Mouse (Mus musculus) adrenal gland, adult (tissue): ENCODE measurements around the gene Gm17087.
A peak's percentile ranks its signal among the peaks of the same experiment; 100 is the strongest.

ENCODE experiments used
- DNase-seq, 2 experiments: peaks; one replicate each; pipeline ENCODE4 v3.0.0; 2022 to 2023; ENCODE audit warnings: low spot score in 1 of 2; ENCODE audit not compliant: inconsistent age in 2 of 2

The Gm17087 gene

DNA sequence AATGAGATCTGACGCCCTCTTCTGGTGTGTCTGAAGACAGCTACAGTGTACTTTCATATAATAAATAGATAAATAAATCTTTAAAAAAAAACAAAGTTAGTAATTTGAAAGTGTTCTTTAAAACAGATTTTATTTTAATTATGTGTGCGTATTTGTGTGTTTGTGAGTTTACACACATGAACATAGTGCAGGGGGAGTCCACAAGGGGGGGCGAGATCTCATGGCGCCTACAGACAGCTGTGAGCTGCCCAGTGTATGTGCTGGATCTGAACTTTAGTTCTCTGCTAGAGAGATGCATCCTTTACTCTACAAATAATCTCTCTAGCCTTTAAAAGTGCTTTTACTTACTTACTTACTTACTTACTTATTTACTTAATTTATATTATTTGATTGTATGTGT is 18.0 kb downstream of the Gm17087 start:
- DNase-seq = no peak

DNA sequence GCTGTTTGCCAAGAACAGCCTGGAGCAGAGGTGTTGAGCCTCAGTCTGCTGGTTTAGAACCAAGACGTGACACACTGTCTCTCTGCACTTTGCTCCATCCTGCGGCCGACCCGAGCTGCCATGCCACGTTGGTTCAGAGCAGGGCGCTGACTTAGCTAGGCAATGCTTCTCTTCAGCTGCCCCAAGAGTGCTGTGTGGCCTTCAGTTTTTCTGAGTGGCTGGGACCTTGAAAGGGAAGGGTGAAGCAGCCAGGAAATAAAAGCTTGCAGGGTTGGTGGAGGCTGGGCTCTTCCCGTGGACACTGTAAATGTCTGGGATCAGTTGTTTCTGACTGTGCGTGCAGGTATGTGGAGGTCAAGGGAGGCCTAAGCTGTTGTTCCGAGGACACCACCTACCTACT is 20.4 kb downstream of the Gm17087 start:
- peak; percentile 76 to 84 for DNase-seq

DNA sequence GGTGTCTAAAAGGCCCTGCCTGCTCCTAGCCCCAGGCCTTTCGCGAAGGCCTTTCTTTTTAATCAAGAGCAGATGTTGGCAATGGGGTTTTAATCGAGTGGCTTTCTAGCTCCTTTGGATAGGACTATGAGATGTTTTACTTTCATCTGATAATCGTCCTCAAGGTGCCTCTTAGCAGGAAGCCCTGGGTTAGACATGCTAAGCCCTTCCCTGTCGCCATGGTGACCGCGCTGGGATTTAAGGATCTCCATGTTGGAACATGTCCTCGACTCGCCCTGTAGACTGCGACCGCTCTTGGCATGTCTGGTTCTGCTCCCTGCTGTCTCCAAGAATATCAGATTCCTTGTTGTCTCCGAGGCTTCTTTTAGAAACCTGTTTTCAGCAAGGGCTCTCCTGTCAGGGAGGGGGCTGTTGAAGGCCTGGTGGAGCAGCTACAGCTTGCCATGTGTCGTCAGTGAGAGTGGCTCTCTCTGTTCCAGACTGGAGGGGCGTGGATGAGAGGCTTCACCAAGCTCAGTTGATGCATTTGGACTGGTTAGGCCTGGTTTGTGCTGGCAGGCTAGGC is 24.7 kb downstream of the Gm17087 start:
- no peak for DNase-seq

DNA sequence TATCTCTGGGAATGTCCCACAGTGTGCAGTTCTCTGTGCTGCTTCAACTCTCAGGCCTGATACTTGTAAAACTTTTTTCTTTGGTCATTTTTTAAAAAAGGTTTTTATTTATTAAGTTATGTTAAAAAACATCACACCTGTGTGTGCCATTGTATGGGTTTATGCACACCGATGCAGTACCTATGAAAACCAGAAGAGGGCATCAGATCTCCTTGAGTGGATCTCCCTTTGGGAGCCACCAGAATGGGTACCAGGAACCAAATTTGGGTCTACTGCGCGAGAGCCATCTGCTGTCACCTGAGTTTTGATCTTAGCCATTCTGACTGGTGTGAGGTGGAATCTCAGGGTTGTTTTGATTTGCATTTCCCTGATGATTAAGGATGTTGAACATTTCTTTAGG is 28.6 kb downstream of the Gm17087 start:
- DNase-seq = peak in 1 of 2 experiments; percentile 75

DNA sequence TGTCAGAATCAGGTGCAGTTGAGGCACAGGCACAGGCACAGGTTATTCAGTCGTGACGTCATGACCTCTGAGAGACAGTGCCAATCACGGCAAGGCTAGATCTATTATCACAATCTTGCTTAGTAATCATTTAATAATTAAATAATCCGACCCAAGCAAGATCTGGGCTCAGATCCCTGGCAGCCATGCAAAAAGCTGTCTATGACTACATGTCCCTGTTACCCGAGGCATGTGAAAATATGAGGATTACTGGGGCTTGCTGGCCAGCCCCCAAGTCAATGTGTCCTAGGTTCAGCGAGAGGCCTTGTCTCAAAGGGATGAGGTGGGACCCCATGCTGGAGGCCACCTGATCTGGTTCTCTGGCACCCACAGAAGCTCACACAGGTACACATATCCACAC is 30.2 kb downstream of the Gm17087 start:
- peak; percentile 41 to 46 for DNase-seq

DNA sequence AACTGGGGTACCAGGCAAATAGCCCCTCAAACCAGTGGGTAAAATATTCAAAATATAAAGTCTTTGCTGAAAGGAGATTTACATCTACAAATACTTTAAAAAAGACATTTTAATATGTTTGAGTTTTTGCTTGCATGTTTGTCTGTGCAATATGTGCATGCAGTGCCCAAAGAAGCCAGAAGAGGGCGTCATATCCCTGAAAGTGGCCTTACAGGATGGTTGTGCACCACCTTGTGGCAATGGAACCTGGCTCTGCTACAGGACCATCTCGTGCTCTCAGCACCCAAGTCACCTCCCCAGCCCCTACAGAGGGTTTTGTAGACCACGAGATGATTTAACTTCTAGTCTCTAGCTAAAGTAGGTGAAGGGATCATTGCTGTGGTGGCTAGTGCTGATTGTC is 32.9 kb downstream of the Gm17087 start:
- peak in 1 of 2 experiments; percentile 56 for DNase-seq

DNA sequence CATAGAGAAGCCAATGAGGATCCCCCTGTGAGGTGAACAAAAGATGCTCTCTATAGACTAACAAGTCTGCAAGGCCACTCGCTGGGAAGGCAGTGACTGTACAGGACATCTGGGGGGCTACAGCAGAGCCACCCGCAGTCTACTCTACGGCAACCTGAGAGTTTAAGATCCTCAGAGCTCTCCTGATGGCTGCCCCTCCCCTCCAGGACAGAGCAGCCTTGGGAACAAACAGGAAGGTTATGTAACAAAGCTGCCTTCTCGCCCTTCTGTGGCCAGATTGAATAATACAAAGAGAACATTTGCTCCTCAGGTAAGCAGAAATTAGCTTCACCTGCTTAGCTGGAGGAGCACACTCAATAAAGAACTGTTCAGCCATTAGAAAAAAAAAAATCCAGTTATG is 34.1 kb downstream of the Gm17087 start:
- DNase-seq = peak in 1 of 2 experiments; percentile 58

DNA sequence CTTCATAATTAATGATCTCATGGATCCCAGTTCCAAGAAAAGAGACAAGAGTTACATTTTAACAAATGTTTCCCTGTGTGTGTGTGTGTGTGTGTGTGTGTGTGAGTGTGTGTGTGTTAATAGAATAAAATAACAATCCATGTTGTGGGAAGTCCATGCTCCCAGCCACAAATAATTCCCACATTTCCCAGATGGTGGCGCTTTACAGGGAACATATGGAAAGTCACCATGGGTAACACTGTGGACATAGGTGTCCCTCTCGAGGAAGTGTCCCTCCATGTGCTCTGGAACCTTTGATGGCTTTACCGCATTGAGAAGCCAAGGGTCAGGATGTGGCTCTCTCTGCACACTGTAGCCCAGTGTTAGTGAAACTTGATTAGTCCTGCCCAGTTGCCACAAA is 38.1 kb downstream of the Gm17087 start:
- no peak for DNase-seq

DNA sequence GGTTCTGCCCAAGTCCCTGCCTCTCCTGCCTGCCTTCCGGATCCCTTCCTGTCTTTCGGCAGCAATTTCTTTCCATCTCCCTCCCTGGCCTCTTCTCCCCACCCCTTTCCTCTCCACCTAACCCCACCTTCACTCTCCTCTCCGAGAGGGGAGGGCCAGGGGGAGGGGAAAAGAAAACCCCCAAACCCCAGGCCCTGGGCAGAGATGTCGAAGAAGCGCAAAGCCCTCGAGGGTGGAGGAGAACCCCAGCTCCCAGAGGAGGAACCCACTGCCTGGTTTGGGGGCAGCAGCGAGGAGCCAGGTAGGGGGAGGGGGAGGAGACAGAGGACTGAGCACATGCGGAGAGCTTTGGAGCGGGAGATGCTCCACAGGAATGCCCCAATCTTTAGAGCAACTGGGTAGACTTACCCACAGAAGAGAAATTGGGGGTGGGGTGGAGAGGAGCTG is 39.9 kb downstream of the Gm17087 start:
- DNase-seq = peak; percentile 55 to 69

DNA sequence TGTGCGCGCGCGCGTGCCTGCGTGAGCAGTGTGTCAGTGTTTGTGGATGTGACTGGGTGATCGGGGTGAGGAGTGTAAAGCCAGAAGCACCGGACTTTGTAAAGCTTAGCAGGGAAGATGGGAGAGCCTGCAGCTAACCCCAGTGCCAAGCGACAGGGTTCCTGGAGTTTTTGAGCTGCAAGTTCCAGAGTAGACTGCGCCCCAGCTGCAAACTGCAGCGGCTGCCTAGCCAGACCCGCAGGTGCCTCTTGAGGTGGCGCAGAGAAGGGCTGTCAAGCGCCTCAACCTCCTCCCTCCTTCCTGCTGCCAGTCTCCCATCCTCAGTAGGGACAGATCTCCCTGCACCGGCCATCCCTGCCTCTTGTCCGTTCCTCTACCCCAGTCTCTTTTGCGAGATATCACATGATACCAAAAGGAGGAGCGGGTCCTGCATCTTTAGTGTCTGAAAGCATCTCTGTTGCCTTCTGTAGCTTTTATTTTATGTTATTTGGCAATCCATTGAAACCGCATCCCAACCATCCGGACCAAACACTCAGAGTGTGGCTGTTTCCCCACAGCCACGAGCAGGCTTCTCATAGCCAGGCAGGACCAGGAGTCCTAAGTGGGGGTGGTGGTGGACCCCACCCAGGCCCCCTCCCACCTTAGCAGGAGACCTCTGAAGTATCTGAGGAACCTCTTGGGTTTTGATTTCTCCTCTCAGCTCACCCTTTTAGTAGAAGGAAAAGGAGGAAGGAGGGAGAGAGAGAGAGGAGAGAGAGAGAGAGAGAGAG is 40.6 kb downstream of the Gm17087 start:
- DNase-seq = peak; percentile 61 to 83

DNA sequence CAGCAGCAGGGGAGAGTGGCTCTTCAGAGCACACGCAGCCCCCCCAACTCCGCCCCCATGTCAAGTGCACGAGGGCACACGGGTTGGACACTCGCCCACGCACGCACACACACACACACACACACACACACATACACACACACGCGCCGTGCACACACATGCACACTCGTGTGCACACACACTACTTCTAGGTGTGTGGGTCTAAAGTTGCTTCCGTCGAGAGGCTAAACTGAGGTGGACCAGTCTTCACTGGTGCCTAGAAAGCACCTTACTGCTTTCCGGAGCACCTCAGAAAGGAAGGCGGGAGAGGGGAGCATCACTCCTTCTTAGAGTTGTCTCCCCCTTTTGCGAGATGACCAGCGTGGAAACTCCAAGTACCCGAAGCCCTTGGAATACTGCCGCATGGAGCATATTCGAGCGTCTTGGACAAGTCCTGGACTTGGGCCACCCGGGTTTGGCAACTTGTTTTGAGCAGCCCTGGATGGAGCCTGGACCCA is 41.5 kb downstream of the Gm17087 start, which contains the start of gene Pde10a:
Gene Pde10a (plus strand): TSS at position 148 of the 497 bp plus-strand sequence.
- peak; percentile 63 to 84 for DNase-seq

DNA sequence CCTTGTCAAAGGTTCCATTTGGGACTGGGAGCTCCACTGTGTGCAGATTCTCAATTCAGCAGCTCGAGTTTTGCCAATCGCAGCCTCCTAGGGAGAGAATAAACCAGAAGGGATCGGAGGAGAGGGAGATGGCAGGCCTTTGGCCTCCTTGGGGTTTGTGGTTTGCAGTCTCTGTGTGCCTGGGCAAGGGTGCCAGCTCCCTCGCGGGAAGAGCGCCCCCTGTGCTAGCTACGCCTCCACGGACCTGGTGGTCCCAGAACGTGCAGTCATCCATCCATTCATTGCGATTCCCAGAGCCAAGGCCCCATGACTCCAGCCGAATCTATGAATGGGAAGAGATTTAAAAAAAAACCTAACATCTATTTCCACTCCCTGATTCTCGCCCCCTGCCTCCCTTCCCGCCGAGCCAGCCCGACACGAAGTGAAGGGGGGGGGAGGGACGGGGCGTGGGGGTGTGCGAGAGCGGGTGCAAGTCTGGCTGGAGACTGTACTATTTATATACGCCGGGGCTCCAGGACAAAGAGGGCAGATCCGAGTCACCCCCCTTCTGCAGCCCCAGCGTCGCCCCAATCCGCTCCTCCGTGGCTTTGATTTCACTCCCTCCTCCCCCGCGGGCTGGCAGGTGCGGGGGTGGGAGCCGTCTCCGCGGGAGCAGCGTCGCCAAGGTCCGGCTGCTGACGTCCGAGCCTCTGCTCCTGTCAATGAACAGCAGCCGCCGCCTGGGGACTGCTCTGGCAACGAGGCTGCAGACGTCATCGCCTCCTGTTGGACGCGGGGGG is 42.2 kb downstream of the Gm17087 start:
- DNase-seq = peak; percentile 95

DNA sequence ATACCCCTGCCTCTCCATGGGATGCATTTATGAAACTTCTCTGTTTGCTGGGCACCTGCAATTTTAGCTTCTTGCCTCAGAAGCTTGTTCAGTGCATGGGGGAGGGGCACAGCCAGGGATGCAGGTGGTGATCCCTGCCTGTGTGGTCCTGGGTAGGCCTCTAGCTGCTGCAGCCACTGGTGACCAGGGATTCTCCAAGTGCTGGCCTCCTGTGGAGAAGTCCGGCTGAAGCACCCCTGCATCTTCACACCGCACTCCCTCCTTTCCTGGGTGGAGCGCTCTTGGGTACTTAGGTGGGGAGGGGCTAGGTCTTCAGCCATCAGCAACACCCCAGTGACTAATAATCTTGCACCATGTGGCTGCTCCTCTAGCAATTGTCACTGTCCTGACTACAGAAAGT is 42.8 kb downstream of the Gm17087 start:
- DNase-seq = peak in 1 of 2 experiments; percentile 47

DNA sequence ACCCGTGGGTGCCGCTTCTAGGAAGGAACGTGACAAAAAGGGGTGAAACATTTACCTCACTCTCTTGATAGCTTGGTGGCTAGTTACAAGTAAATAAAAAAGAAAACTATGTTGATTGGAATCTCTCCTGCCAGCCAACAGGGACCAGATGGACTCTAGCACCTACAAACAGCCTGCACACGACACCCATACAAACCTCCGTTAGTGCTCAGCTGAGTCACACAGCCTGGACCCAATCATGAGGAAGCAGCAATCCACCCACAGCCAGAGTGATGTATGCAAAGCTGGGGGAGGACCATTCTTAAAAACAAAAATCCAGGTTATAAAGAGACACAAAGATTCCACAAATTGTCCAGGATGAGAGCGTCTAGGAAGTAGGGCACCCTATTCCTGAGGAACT is 50.7 kb downstream of the Gm17087 start:
- DNase-seq = no peak
